Mouse (Mus musculus): ENCODE measurements around the gene Nt5c3. TPM values are rescaled to one million over a fixed set of nuclear protein-coding genes. Genes with fewer than 3 reads are reported as not detected.

Gene Nt5c3
- polyA plus RNA-seq, 1 experiment from 2014 or later = 159 TPM

Other genes starting within 250 kb of the Nt5c3 start
- 95.2 and 109 TPM in 2 replicates for gene Lsm5, start 219.2 kb downstream of the Nt5c3 start, polyA plus RNA-seq (2015; fragmentation: Nextera tagmentation; extraction: Ambion mirVana)
- 39.0 and 39.2 TPM in 2 replicates for gene Avl9, start 209.0 kb downstream of the Nt5c3 start, polyA plus RNA-seq (2015; fragmentation: Nextera tagmentation; extraction: Ambion mirVana)
- 36.4 and 37.9 TPM in 2 replicates for gene Kbtbd2, start 126.1 kb downstream of the Nt5c3 start, polyA plus RNA-seq (2015; fragmentation: Nextera tagmentation; extraction: Ambion mirVana)
- 27.7 and 30.6 TPM in 2 replicates for gene Fkbp9, start 91.9 kb downstream of the Nt5c3 start, polyA plus RNA-seq (2015; fragmentation: Nextera tagmentation; extraction: Ambion mirVana)
- gene Vmn1r4, start 83 bp upstream of the Nt5c3 start, polyA plus RNA-seq (2015; fragmentation: Nextera tagmentation; extraction: Ambion mirVana) = 0.29 and 0.43 TPM in 2 replicates
- not detected in 2 replicates for gene Vmn1r5, start 46.3 kb upstream of the Nt5c3 start, polyA plus RNA-seq (2015; fragmentation: Nextera tagmentation; extraction: Ambion mirVana)
- not detected in 2 replicates for gene Vmn1r6, start 73.3 kb upstream of the Nt5c3 start, polyA plus RNA-seq (2015; fragmentation: Nextera tagmentation; extraction: Ambion mirVana)
- not detected in 2 replicates for gene Vmn1r7, start 101.4 kb upstream of the Nt5c3 start, polyA plus RNA-seq (2015; fragmentation: Nextera tagmentation; extraction: Ambion mirVana)
- not detected in 2 replicates for gene Vmn1r8, start 108.4 kb upstream of the Nt5c3 start, polyA plus RNA-seq (2015; fragmentation: Nextera tagmentation; extraction: Ambion mirVana)
- not detected in 2 replicates for gene Vmn1r9, start 142.9 kb upstream of the Nt5c3 start, polyA plus RNA-seq (2015; fragmentation: Nextera tagmentation; extraction: Ambion mirVana)
- not detected in 2 replicates for gene Vmn1r10, start 185.5 kb upstream of the Nt5c3 start, polyA plus RNA-seq (2015; fragmentation: Nextera tagmentation; extraction: Ambion mirVana)
- not detected in 2 replicates for gene Vmn1r11, start 209.5 kb upstream of the Nt5c3 start, polyA plus RNA-seq (2015; fragmentation: Nextera tagmentation; extraction: Ambion mirVana)
- not detected in 2 replicates for gene Vmn1r12, start 233.0 kb upstream of the Nt5c3 start, polyA plus RNA-seq (2015; fragmentation: Nextera tagmentation; extraction: Ambion mirVana)

All from forebrain, embryonic 15.5 days (tissue).